Comparison of ENCODE assay signal across 8 mouse cellular contexts in the genomic region with DNA sequence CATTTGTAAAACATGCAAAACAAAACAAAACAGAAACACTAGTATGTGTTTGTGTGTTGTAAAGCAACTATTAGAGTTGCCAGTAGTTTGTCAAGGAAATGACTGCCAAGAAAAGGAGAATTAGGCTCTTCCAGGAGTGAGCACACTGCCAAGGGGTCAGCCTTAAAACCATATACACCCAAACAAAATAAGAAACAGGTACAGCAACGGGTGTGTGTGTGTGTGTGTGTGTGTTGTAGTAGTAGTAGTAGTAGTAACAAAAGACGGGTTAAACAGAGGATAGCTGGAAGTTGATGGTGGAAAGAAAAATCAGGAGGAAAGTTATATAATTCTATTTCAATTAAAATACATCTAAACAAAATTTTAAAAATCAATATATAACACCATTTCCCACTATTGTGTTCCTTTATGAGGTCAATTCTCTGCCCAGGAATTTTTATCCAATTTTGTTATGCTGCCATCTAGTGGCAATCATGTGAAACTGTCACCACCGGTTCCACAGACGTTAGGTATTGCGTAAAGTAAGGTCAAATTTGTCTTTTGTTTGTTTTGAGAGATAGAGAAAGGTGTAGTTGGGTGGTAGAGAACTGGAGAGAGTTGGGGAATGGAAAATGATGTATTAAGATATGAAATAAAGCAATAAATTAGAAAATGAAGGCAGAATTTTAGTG.
DNase-seq lines count a peak whose midpoint lies in the region; ATAC-seq and TF ChIP-seq lines count a peak whose summit lies in the region.

No protein-coding gene starts in this region.

- H3K27ac ChIP-seq in embryonic facial prominence, embryonic 11.5 days (replicated peaks; ENCODE audit: low read depth, low read length): no peak overlapping the region
- no peak overlapping the region for H3K27ac ChIP-seq in embryonic facial prominence, embryonic 10.5 days (replicated peaks)

- TF ChIP-seq POLR2A in lung, adult 2 months (IDR thresholded peaks at IDR 0.05; ENCODE audit: borderline replicate concordance, extremely low read depth, low read depth, low read length): no peak

- TF ChIP-seq CTCF in lung, adult 2 months (IDR thresholded peaks at IDR 0.05; ENCODE audit: insufficient read depth, low read length): peak; percentile 19; the same call in 1 of the 2 replicates

- H3K4me3 ChIP-seq in embryonic facial prominence, embryonic 11.5 days (ENCODE audit: low read depth, low read length): no peak overlapping the region
- no peak overlapping the region for H3K4me3 ChIP-seq in embryonic facial prominence, embryonic 10.5 days
- no peak overlapping the region for H3K4me3 ChIP-seq in lung, adult 2 months (replicated peaks; ENCODE audit: extremely low read depth, low read depth, low read length)

- no peaks in the 10 kb centered on the region for H3K4me1 ChIP-seq in embryonic facial prominence, embryonic 11.5 days (ENCODE audit: control insufficient read depth, insufficient read depth, low read length)
- H3K4me1 ChIP-seq in embryonic facial prominence, embryonic 10.5 days: no peaks in the 10 kb centered on the region
- H3K4me1 ChIP-seq in lung, adult 2 months (ENCODE audit: control insufficient read depth, insufficient read depth, low read length): no peaks in the 10 kb centered on the region

- 47% methylated on average over 5 of the region's 5 CpGs for WGBS in embryonic facial prominence, embryonic 11.5 days
- WGBS in embryonic facial prominence, embryonic 10.5 days: 49% methylated on average over 5 of the region's 5 CpGs
- WGBS in lung, adult 2 months: 41% methylated on average over 5 of the region's 5 CpGs

- no peaks in the 10 kb centered on the region for H3K9me3 ChIP-seq in embryonic facial prominence, embryonic 11.5 days (replicated peaks; ENCODE audit: control insufficient read depth, low read length)
- no peaks in the 10 kb centered on the region for H3K9me3 ChIP-seq in embryonic facial prominence, embryonic 10.5 days

- peak; percentile 64 for DNase-seq in embryonic facial prominence, embryonic 11.5 days (ENCODE audit: low spot score)
- DNase-seq in embryonic facial prominence, embryonic 10.5 days (ENCODE audit: low spot score): no peak
- no peak for DNase-seq in lung, adult 2 months
- no peak for DNase-seq in lung, adult 18-20 months
- peak; percentile 33 for DNase-seq in embryo, embryonic 10 days (ENCODE audit: low spot score)
- no peak for DNase-seq in gastrocnemius, adult 8-10 months (ENCODE audit: low spot score in 2 of 2)
- no peak for DNase-seq in natural killer cell, adult 2 months (ENCODE audit: low spot score in 2 of 2)

- no peaks in the 10 kb centered on the region for H3K27me3 ChIP-seq in embryonic facial prominence, embryonic 11.5 days (ENCODE audit: control insufficient read depth, insufficient read depth, low read length)
- no peaks in the 10 kb centered on the region for H3K27me3 ChIP-seq in embryonic facial prominence, embryonic 10.5 days (replicated peaks; ENCODE audit: low read depth, poor library complexity, severe bottlenecking)

- H3K9ac ChIP-seq in embryonic facial prominence, embryonic 11.5 days (replicated peaks; ENCODE audit: low read length): no peak overlapping the region

- H3K36me3 ChIP-seq in embryonic facial prominence, embryonic 11.5 days (replicated peaks; ENCODE audit: control insufficient read depth, insufficient read depth, low read depth, low read length): no peaks in the 10 kb centered on the region
- H3K36me3 ChIP-seq in embryonic facial prominence, embryonic 10.5 days (replicated peaks): no peaks in the 10 kb centered on the region

- ATAC-seq in embryonic facial prominence, embryonic 11.5 days (replicated peaks; ENCODE audit: insufficient number of reproducible peaks, low FRiP score, low TSS enrichment, low read depth): no peak
- ATAC-seq in megakaryocyte-erythroid progenitor cell, adult 5-6 weeks (replicated peaks; ENCODE audit: low FRiP score, low TSS enrichment, poor library complexity, severe bottlenecking): 0 out of 2 replicates have a peak, but pooled peaks have one; percentile 52

- no peak overlapping the region for H3K4me2 ChIP-seq in embryonic facial prominence, embryonic 11.5 days (ENCODE audit: low read depth, low read length)

Comparison
In these comparisons a context has a peak if more than half of its experiments do, and no peak if none do; other contexts are left out.
1. DNase-seq: peak in embryonic facial prominence, embryonic 11.5 days (single experiment) and embryo, embryonic 10 days (single experiment); none in embryonic facial prominence, embryonic 10.5 days (single experiment), lung, adult 2 months (single experiment), lung, adult 18-20 months (0 of 2), gastrocnemius, adult 8-10 months (0 of 2) and natural killer cell, adult 2 months (0 of 2).